Mouse (Mus musculus): ENCODE results near the gene Adnp. TPM values are rescaled to one million over a fixed set of nuclear protein-coding genes. Genes with fewer than 3 reads are reported as not detected.

The Adnp gene
- polyA plus RNA-seq, 1 experiment from 2014 or later: 5.4 TPM

DNA sequence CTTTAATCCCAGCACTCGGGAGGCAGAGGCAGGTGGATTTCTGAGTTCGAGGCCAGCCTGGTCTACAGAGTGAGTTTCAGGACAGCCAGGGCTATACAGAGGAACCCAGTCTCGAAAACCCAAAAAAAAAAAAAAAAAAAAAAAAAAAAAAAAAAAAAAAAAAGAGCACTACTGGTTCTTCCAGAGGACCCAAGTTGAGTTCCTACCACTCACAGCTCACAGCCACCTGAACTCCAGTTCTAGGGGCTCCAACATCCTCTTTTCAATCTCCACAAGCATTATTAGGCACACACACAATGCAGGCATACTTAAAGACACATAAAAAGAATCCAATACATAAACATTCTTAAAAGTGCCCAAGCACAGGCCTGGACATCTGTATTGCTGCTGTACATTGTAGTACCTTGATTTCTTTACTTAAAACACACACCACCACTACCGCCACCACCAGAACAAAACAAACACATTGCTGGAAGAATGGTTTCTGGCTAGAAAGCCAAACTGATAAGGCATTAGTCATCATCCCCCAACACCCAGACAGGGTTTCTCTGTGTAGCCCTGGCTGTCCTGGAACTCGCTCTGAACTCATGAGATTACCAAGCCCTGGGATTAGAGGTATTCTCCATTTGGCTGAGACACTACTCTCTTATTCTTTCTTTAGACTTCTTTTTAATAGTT, 6.8 kb downstream of the Adnp start:
- Histone ChIP-seq H3K4me2 (replicated peaks; ENCODE audit: low read depth) (no peak overlapping the region), H3K36me3 (ENCODE audit: control insufficient read depth, insufficient read depth) (peaks cover 10% of the 10 kb centered on the region), H3K27ac (ENCODE audit: low read depth, low read length) (no peak overlapping the region), H3K4me3 (ENCODE audit: low read depth, low read length) (no peak overlapping the region), H3K9ac (ENCODE audit: low read depth, low read length) (no peak overlapping the region), H3K4me1 (replicated peaks; ENCODE audit: control insufficient read depth, insufficient read depth, low read length) (peaks cover 5% of the 10 kb centered on the region; the same call in 1 of the 2 replicates), H3K27me3 (replicated peaks; ENCODE audit: control insufficient read depth, insufficient read depth, low read length) (no peaks in the 10 kb centered on the region), H3K9me3 (ENCODE audit: control insufficient read depth) (no peaks in the 10 kb centered on the region)
- ATAC-seq: no peak
- TF ChIP-seq CTCF (IDR thresholded peaks at IDR 0.05; ENCODE audit: low read depth): no peak
- WGBS: 58% methylated on average over 3 of the region's 5 CpGs

DNA sequence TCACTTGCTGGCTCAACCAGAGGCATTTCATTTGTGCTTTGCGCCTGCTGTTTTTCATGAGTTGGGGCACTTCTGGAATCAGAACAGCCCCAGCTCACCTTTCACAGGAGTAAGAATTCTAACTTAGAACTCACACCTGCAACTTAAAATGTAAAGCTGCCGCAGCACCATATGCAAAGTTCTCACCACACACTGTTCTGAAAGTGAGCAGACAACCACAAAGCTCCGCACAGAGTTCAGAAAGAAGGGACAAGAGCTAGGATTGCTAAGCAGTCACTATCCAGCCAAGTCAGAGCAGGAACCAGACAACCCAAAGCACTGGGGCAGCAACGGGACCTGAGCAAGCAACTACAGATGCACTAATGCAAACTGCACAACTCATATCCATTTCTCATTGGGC, 7.4 kb downstream of the Adnp start:
- TF ChIP-seq CTCF (IDR thresholded peaks at IDR 0.05; ENCODE audit: low read depth): no peak
- ATAC-seq: no peak
- Histone ChIP-seq H3K27me3 (replicated peaks; ENCODE audit: control insufficient read depth, insufficient read depth, low read length) (no peaks in the 10 kb centered on the region), H3K4me3 (ENCODE audit: low read depth, low read length) (no peak overlapping the region), H3K9ac (ENCODE audit: low read depth, low read length) (no peak overlapping the region), H3K9me3 (ENCODE audit: control insufficient read depth) (no peaks in the 10 kb centered on the region), H3K27ac (ENCODE audit: low read depth, low read length) (no peak overlapping the region), H3K36me3 (ENCODE audit: control insufficient read depth, insufficient read depth) (peaks cover 10% of the 10 kb centered on the region), H3K4me1 (replicated peaks; ENCODE audit: control insufficient read depth, insufficient read depth, low read length) (peaks cover 5% of the 10 kb centered on the region; the same call in 1 of the 2 replicates), H3K4me2 (replicated peaks; ENCODE audit: low read depth) (no peak overlapping the region)
- 77% methylated on average over 4 of the region's 4 CpGs for WGBS

DNA sequence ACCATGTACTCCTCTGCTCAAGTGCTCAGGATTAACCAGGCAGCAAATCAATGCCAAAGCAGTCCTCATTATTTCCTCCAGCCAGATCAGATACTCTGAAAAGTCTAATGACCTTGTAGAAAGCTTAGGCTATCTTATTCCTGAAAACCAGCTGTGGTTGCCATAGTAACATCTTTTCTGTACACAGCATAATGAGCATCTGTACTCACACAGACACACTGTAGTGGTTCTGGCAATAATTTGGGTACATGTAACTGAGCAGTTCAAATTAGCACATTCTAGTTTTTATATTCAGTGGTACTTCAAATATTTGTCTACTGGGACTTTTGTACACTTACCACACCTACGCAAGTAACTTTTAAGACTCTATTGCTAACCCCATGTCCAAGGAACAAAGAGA, 8.5 kb downstream of the Adnp start:
- H3K36me3 ChIP-seq (ENCODE audit: control insufficient read depth, insufficient read depth): peaks cover 10% of the 10 kb centered on the region
- no peak for TF ChIP-seq CTCF (IDR thresholded peaks at IDR 0.05; ENCODE audit: low read depth)
- no peak overlapping the region for H3K4me2 ChIP-seq (replicated peaks; ENCODE audit: low read depth)
- WGBS: 61% methylated on average over 1 of the region's 1 CpGs
- H3K9me3 ChIP-seq (ENCODE audit: control insufficient read depth): no peaks in the 10 kb centered on the region
- H3K27me3 ChIP-seq (replicated peaks; ENCODE audit: control insufficient read depth, insufficient read depth, low read length): no peaks in the 10 kb centered on the region
- no peak overlapping the region for H3K27ac ChIP-seq (ENCODE audit: low read depth, low read length)
- no peak for ATAC-seq
- H3K4me1 ChIP-seq (replicated peaks; ENCODE audit: control insufficient read depth, insufficient read depth, low read length): peaks cover 5% of the 10 kb centered on the region; the same call in 1 of the 2 replicates
- H3K9ac ChIP-seq (ENCODE audit: low read depth, low read length): no peak overlapping the region
- no peak overlapping the region for H3K4me3 ChIP-seq (ENCODE audit: low read depth, low read length)

DNA sequence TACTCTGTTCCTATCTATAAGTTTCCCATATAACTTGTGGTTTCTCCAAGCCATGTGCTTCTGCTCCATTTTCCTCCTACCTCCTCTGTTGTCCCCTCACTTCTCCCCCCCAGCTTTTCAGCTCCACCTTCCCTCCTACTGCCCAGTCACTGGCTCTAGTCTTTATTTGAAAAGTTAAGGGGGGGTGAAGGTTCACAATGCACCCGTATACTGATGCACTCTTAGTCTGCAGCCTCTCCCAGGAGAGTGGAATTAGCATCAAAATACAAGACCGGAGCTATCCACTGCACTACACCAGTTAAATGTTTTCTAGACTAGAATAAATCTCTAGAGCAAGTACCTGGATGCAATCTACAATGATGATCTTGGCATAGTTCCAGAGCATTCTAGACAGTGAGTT, 11.2 kb downstream of the Adnp start:
- TF ChIP-seq CTCF (IDR thresholded peaks at IDR 0.05; ENCODE audit: low read depth): no peak
- peaks cover 10% of the 10 kb centered on the region for H3K36me3 ChIP-seq (ENCODE audit: control insufficient read depth, insufficient read depth)
- H3K4me1 ChIP-seq (replicated peaks; ENCODE audit: control insufficient read depth, insufficient read depth, low read length): peaks cover 5% of the 10 kb centered on the region; the same call in 1 of the 2 replicates
- H3K27me3 ChIP-seq (replicated peaks; ENCODE audit: control insufficient read depth, insufficient read depth, low read length): no peaks in the 10 kb centered on the region
- no peaks in the 10 kb centered on the region for H3K9me3 ChIP-seq (ENCODE audit: control insufficient read depth)
- no peak overlapping the region for H3K4me2 ChIP-seq (replicated peaks; ENCODE audit: low read depth)
- H3K9ac ChIP-seq (ENCODE audit: low read depth, low read length): no peak overlapping the region
- ATAC-seq: no peak
- no peak overlapping the region for H3K27ac ChIP-seq (ENCODE audit: low read depth, low read length)
- WGBS: 47% methylated on average over 2 of the region's 2 CpGs
- no peak overlapping the region for H3K4me3 ChIP-seq (ENCODE audit: low read depth, low read length)

DNA sequence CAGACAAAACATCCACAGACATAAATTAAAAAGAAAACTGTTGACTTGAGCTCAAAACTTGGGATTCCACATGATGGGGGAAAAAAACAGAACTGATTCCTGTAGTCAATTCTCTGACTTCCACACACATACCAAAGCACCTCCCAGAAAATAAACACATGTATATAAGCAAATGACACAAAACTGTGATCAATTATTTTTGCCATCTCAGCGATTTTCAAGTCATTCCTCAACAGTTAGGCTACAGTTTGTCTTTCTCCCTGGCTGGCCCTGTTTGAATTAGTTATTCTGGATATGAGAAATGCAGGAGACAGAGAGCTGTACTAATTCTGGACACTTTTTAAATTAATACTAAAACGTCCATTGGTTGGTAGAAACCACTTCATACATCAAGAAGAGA, 13.2 kb downstream of the Adnp start:
- H3K9me3 ChIP-seq (ENCODE audit: control insufficient read depth): no peaks in the 10 kb centered on the region
- peaks cover 8% of the 10 kb centered on the region for H3K36me3 ChIP-seq (ENCODE audit: control insufficient read depth, insufficient read depth)
- H3K27me3 ChIP-seq (replicated peaks; ENCODE audit: control insufficient read depth, insufficient read depth, low read length): no peaks in the 10 kb centered on the region
- H3K27ac ChIP-seq (ENCODE audit: low read depth, low read length): no peak overlapping the region
- H3K4me2 ChIP-seq (replicated peaks; ENCODE audit: low read depth): no peak overlapping the region
- peaks cover 3% of the 10 kb centered on the region; the same call in 1 of the 2 replicates for H3K4me1 ChIP-seq (replicated peaks; ENCODE audit: control insufficient read depth, insufficient read depth, low read length)
- no peak for ATAC-seq
- H3K9ac ChIP-seq (ENCODE audit: low read depth, low read length): no peak overlapping the region
- no peak for TF ChIP-seq CTCF (IDR thresholded peaks at IDR 0.05; ENCODE audit: low read depth)
- WGBS: 52% methylated on average over 2 of the region's 2 CpGs
- no peak overlapping the region for H3K4me3 ChIP-seq (ENCODE audit: low read depth, low read length)

DNA sequence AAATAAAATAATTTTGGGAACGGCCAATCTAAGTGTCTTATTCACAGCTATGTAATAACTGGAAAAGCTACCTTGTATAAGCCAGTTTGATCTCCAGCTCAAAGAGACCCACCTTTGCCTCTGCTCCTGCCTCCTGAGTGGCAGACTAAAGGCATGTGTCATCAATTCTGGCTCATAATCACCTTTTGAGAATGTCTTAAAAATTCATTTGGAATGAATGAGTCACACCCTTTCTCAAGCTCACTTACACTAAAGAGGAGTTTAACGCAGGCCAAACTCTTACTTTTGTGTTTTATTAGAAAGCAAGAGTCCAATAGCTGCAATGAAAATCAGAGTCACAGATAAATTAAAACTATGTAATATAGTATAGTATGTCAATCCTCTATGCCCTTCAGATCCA, 15.1 kb downstream of the Adnp start:
- no peaks in the 10 kb centered on the region for H3K9me3 ChIP-seq (ENCODE audit: control insufficient read depth)
- no peak overlapping the region for H3K27ac ChIP-seq (ENCODE audit: low read depth, low read length)
- 88% methylated on average over 2 of the region's 2 CpGs for WGBS
- no peak overlapping the region for H3K9ac ChIP-seq (ENCODE audit: low read depth, low read length)
- TF ChIP-seq CTCF (IDR thresholded peaks at IDR 0.05; ENCODE audit: low read depth): no peak
- no peaks in the 10 kb centered on the region; the same call in 1 of the 2 replicates for H3K4me1 ChIP-seq (replicated peaks; ENCODE audit: control insufficient read depth, insufficient read depth, low read length)
- H3K4me3 ChIP-seq (ENCODE audit: low read depth, low read length): no peak overlapping the region
- H3K27me3 ChIP-seq (replicated peaks; ENCODE audit: control insufficient read depth, insufficient read depth, low read length): no peaks in the 10 kb centered on the region
- H3K4me2 ChIP-seq (replicated peaks; ENCODE audit: low read depth): no peak overlapping the region
- H3K36me3 ChIP-seq (ENCODE audit: control insufficient read depth, insufficient read depth): peaks cover 5% of the 10 kb centered on the region
- ATAC-seq: no peak
